Comparison of ENCODE assay signal across 11 mouse cellular contexts in the genomic region with DNA sequence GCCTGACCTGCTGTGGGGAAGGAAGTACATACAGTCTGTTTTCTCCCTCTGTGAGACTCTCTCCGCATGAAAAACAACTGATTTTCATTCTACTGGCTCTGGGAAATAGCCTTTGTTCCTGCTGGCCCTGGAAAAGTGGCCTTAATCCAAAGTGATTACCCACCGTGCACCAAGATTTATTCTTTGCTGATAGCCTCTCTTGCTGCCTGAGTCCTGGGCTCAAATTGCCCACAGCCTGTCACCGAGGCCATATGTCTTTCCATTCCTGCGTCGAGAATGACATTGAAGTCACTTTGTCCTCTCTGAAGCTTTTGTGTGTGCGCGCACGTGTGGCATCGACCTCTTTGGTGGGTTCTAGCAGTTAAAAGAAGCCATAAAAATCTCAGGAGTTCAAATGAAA.
DNase-seq lines count a peak whose midpoint lies in the region; ATAC-seq lines count a peak whose summit lies in the region.
"Had no signal": no experiment of that assay in that cellular context is flagged by ENCODE, and none has a peak within 500 bp of the region (broad histone marks: within the 10 kb centered on the region; RNA-seq: fewer than 3 reads in every experiment).

No protein-coding gene starts in this region.

- WGBS in midbrain, embryonic 14.5 days = 38% methylated on average over 9 of the region's 9 CpGs
- 64% methylated on average over 9 of the region's 9 CpGs for WGBS in heart, embryonic 12.5 days
- WGBS in embryonic facial prominence, embryonic 10.5 days = 78% methylated on average over 9 of the region's 9 CpGs

- peaks cover 14% of the 10 kb centered on the region; the same call in 1 of the 2 replicates for H3K4me1 ChIP-seq in midbrain, embryonic 14.5 days (ENCODE audit: control insufficient read depth, insufficient read depth, low read length)
- H3K4me1 ChIP-seq in heart, embryonic 12.5 days (replicated peaks) = no peaks in the 10 kb centered on the region
- 0 out of 2 replicates have a peak, but pooled peaks cover 7% of the 10 kb centered on the region for H3K4me1 ChIP-seq in embryonic facial prominence, embryonic 10.5 days
- H3K4me1 ChIP-seq: lung, embryonic 15.5 days had no signal

- H3K27me3 ChIP-seq in midbrain, embryonic 14.5 days (ENCODE audit: control insufficient read depth, insufficient read depth, low read length) = no peaks in the 10 kb centered on the region
- no peaks in the 10 kb centered on the region for H3K27me3 ChIP-seq in heart, embryonic 12.5 days (replicated peaks)
- no peaks in the 10 kb centered on the region for H3K27me3 ChIP-seq in embryonic facial prominence, embryonic 10.5 days (replicated peaks; ENCODE audit: low read depth, poor library complexity, severe bottlenecking)
- H3K27me3 ChIP-seq: lung, embryonic 15.5 days had no signal

- no peak overlapping the region for H3K4me3 ChIP-seq in midbrain, embryonic 14.5 days (replicated peaks; ENCODE audit: low read depth, low read length)
- no peak overlapping the region for H3K4me3 ChIP-seq in heart, embryonic 12.5 days
- no peak overlapping the region for H3K4me3 ChIP-seq in embryonic facial prominence, embryonic 10.5 days
- H3K4me3 ChIP-seq: lung, embryonic 15.5 days had no signal

- H3K9ac ChIP-seq in midbrain, embryonic 14.5 days (replicated peaks; ENCODE audit: low read length) = no peak overlapping the region
- H3K9ac ChIP-seq in heart, embryonic 12.5 days = no peak overlapping the region
- H3K9ac ChIP-seq: lung, embryonic 15.5 days had no signal

- ATAC-seq in midbrain, embryonic 14.5 days (ENCODE audit: low FRiP score, low TSS enrichment) = no peak
- ATAC-seq in heart, embryonic 12.5 days (ENCODE audit: insufficient number of reproducible peaks, low FRiP score) = no peak

- no peak overlapping the region for H3K4me2 ChIP-seq in midbrain, embryonic 14.5 days (ENCODE audit: low read length)
- no peak overlapping the region for H3K4me2 ChIP-seq in heart, embryonic 12.5 days
- H3K4me2 ChIP-seq: lung, embryonic 15.5 days had no signal

- H3K27ac ChIP-seq in midbrain, embryonic 14.5 days (replicated peaks; ENCODE audit: low read depth, low read length) = peak overlapping the region; percentile 49
- no peak overlapping the region for H3K27ac ChIP-seq in heart, embryonic 12.5 days (ENCODE audit: poor library complexity, severe bottlenecking)
- H3K27ac ChIP-seq in embryonic facial prominence, embryonic 10.5 days (replicated peaks) = no peak overlapping the region
- H3K27ac ChIP-seq: lung, embryonic 15.5 days had no signal

- no peaks in the 10 kb centered on the region for H3K36me3 ChIP-seq in midbrain, embryonic 14.5 days (ENCODE audit: control insufficient read depth, insufficient read depth, low read length)
- H3K36me3 ChIP-seq in heart, embryonic 12.5 days = no peaks in the 10 kb centered on the region
- H3K36me3 ChIP-seq in embryonic facial prominence, embryonic 10.5 days (replicated peaks) = no peaks in the 10 kb centered on the region
- H3K36me3 ChIP-seq: lung, embryonic 15.5 days had no signal

- H3K9me3 ChIP-seq in midbrain, embryonic 14.5 days (ENCODE audit: control insufficient read depth, low read length) = no peaks in the 10 kb centered on the region
- H3K9me3 ChIP-seq in heart, embryonic 12.5 days (replicated peaks) = peaks cover 12% of the 10 kb centered on the region
- H3K9me3 ChIP-seq in embryonic facial prominence, embryonic 10.5 days = no peaks in the 10 kb centered on the region
- H3K9me3 ChIP-seq: lung, embryonic 15.5 days had no signal

- peak; percentile 38 to 80 for DNase-seq in adrenal gland, adult (ENCODE audit: inconsistent age in 2 of 2, low spot score in 1 of 2)
- DNase-seq in adrenal gland, adult 18-20 months (ENCODE audit: low spot score in 2 of 2) = no peak
- peak; percentile 37 for DNase-seq in adrenal gland, postnatal 10 days
- DNase-seq in forelimb bud, embryonic 11.5 days (ENCODE audit: low read depth, low spot score) = peak; percentile 5
- peak; percentile 45 for DNase-seq in midbrain, embryonic 14.5 days
- no peak for DNase-seq in embryonic facial prominence, embryonic 10.5 days (ENCODE audit: low spot score)
- DNase-seq in heart, adult 8-10 months (ENCODE audit: low spot score) = no peak
- DNase-seq: heart, adult 18-20 months; kidney, postnatal 25 days had no signal

Comparison
In these comparisons a context has a peak if more than half of its experiments do, and no peak if none do; other contexts are left out.
1. DNase-seq: peak in adrenal gland, adult (2 of 2), adrenal gland, postnatal 10 days (single experiment), forelimb bud, embryonic 11.5 days (single experiment) and midbrain, embryonic 14.5 days (single experiment); none in adrenal gland, adult 18-20 months (0 of 2), embryonic facial prominence, embryonic 10.5 days (single experiment) and heart, adult 8-10 months (single experiment).